Mouse (Mus musculus) megakaryocyte-erythroid progenitor cell, adult 5 weeks (primary cell): ENCODE results near the gene Mroh2a. TPM values are rescaled to one million over a fixed set of nuclear protein-coding genes. Genes with fewer than 3 reads are reported as not detected.

Source experiments
- polyA plus RNA-seq: library from polyadenylated mRNA; stranded (reverse); fragments of >175 nt; gene quantifications from 2 replicates; pipeline ENCODE4 v1.2.3, GENCODE M21; 2012

The Mroh2a gene
- polyA plus RNA-seq, result 0.02 TPM in 2 replicates

DNA sequence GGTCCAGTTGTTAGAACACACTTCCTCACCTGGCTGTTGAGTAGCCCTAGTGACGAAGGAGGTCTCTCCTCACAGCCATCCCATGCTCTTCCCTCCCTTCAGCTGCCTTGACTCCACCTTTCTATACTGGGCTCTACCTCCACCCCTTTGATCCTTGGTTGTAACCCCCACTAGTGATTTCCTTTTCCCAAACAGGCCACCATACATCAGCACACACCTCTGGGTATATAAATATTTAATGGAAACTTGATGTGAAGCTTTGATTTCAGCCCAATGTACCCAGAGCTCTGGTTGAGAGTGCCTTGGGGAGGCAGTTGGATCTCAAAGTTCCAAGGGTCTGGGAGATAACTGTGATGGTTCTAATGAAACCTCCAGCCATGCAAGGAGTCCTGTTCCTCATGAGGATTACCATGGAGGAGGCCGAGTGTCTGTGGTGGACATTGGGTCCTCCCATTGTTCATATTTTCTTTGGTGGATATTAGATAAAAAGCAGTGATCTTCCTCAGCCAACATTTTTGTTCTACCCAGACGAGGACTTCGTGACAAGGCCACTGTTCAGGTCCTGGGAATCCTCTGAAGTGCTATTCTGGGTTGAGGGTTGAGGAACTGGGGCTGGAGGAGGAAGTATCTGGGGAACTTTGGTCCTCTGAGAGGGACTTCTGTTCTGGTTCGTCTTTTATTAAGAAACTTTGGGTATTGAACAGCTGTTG lies at the start of gene Mroh2a:
Gene Mroh2a (plus strand): TSS at position 317 of the 710 bp plus-strand sequence.

DNA sequence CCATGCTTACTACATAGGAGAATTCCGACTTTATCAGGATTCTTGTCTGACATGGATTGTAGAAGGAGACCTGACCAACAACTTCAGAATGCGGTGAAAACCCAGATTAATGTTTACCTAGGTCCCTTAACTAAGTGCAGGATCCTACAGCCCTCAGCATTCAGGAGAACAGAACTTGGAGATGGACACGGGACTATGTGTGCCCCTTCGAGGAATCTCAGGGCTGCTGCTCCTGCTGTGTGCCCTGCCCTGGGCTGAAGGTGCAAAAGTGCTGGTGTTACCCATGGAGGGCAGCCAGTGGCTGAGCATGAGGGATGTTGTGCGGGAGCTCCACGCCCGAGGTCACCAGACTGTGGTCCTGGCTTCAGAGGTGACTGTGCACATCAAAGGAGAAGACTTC lies 26.3 kb upstream of the Mroh2a start, which contains the start of gene Ugt1a2:
Gene Ugt1a2 (plus strand): TSS at position 146 of the 400 bp plus-strand sequence.

DNA sequence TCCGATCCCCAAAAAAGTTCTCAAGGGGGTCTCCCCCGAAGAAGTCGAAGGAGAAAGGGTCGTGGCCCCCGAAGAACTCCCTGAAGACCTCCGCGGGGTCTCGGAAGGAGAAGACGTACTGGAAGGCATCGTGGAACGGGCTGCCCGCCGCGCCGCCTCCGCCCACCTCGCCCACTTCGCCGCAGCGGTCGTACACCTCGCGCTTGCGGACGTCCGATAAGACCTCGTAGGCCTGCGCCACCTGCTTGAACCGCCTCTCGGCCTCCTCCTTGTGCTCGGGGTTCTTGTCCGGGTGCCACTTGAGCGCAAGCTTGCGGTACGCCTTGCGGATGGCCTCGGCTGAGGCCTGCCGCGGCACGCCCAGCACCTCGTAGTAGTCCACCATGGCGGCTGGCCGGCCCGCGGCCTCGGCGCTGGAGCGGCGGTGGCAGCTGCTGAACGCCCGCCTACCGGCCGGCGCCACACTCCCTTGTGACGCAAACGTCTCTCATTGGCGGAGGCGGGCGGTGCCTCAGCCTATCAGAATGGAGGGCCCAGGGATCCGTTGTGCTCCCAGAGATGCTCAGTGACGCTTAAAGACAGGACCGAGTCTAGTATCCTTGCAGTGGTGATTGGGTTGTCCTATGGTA lies 21.4 kb upstream of the Mroh2a start, which contains the start of gene Dnajb3:
Gene Dnajb3 (minus strand): TSS at position 489 of the 629 bp plus-strand sequence.

DNA sequence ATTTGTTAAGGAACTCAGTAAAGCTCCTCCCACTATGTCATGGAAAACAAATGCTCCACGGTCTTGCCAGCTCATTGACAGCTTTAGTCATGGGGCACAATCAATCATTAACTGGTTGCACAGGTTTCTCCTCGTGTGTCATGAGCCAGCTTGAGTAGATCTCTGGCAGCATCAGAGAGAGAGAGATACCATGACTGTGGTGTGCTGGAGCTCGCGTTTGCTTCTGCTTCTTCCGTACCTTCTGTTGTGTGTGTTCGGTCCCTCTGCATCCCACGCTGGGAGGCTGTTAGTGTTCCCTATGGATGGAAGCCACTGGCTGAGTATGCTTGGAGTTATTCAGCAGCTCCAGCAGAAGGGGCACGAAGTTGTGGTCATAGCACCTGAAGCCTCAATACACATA lies 15.0 kb upstream of the Mroh2a start, which contains the start of gene Ugt1a1:
Gene Ugt1a1 (plus strand): TSS at position 148 of the 400 bp plus-strand sequence.

DNA sequence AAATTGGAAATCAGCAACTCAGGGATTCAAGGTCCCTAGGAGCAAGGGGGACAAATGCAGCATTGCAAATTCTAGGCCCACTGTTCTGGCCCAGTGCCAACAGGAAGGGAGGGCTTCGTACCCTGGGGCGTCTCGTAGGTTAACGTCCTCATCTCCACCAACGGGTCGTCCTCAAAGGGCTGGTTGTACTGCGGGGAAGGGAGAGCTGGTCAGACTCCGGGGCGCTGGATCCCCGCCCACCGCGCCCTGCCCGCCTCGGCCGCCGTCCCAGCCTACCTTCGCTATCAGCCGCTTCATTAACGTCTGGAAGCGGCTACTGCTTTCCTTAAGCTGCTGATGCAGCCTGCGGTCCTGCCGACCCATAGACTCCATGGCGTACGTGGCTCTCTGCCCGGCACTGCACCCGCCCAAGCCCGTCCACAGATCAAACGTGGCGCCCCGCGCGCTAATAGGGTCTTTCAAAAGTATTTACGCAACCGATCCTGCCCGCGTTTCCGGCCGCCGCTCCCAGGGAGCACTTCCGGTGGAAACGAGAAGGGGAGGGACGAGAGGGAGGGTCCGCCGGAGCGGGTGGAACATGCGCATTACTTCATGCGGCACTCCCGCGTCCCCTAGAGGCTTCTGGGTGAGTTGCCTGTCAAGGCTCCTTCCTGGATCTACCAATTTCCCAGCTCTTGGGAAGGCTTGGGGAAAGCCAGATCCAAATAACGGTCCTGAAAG lies 50.5 kb downstream of the Mroh2a start, which contains the start of the genes Hjurp and Trpm8:
Gene Hjurp (minus strand): TSS at position 536 of the 720 bp plus-strand sequence.
Gene Trpm8 (plus strand): TSS at position 564 of the 720 bp plus-strand sequence.

Other genes with a start within 250 kb of the Mroh2a start
- gene Usp40, start 218.4 kb upstream of the Mroh2a start, polyA plus RNA-seq, result 0.50 and 0.74 TPM in 2 replicates
- 0.10 TPM in 1 of 2 replicates, not detected in the other for gene Ugt1a10, start 171.6 kb upstream of the Mroh2a start, polyA plus RNA-seq
- gene Ugt1a9, start 156.2 kb upstream of the Mroh2a start, polyA plus RNA-seq, result not detected in 2 replicates
- gene Ugt1a8, start 139.2 kb upstream of the Mroh2a start, polyA plus RNA-seq, result not detected in 2 replicates
- gene Ugt1a7c, start 131.9 kb upstream of the Mroh2a start, polyA plus RNA-seq, result 3.4 and 6.4 TPM in 2 replicates
- not detected in 2 replicates for gene Ugt1a6b, start 123.7 kb upstream of the Mroh2a start, polyA plus RNA-seq
- 0.02 and 0.13 TPM in 2 replicates for gene Ugt1a6a, start 92.2 kb upstream of the Mroh2a start, polyA plus RNA-seq
- not detected in 2 replicates for gene Ugt1a5, start 61.0 kb upstream of the Mroh2a start, polyA plus RNA-seq
- not detected in 2 replicates for gene Ugt1a2, start 26.4 kb upstream of the Mroh2a start, polyA plus RNA-seq
- gene Dnajb3, start 21.2 kb upstream of the Mroh2a start, polyA plus RNA-seq, result 1.3 and 2.8 TPM in 2 replicates
- gene Ugt1a1, start 15.0 kb upstream of the Mroh2a start, polyA plus RNA-seq, result not detected in 2 replicates
- 26.4 and 33.5 TPM in 2 replicates for gene Hjurp, start 50.6 kb downstream of the Mroh2a start, polyA plus RNA-seq
- not detected in 2 replicates for gene Trpm8, start 50.7 kb downstream of the Mroh2a start, polyA plus RNA-seq
- not detected in 2 replicates for gene Spp2, start 180.0 kb downstream of the Mroh2a start, polyA plus RNA-seq